Mouse (Mus musculus): ENCODE results near the gene Agap2. TPM values are rescaled to one million over a fixed set of nuclear protein-coding genes. Genes with fewer than 3 reads are reported as not detected.

The Agap2 gene
- polyA plus RNA-seq, 1 experiment from 2014 or later, result 0.32 TPM

- Histone ChIP-seq H3K9ac (replicated peaks; ENCODE audit: low read depth) (no peak overlapping the region), H3K9me3 (ENCODE audit: low read length) (no peaks in the 10 kb centered on the region), H3K27me3 (replicated peaks; ENCODE audit: insufficient read depth, low read length) (no peaks in the 10 kb centered on the region), H3K27ac (ENCODE audit: low read length) (no peak overlapping the region), H3K36me3 (ENCODE audit: insufficient read depth, low read length) (peaks cover 20% of the 10 kb centered on the region), H3K4me1 (ENCODE audit: insufficient read depth, low read depth, low read length) (peaks cover 14% of the 10 kb centered on the region; the same call in 1 of the 2 replicates), H3K4me2 (replicated peaks; ENCODE audit: low read depth, low read length) (no peak overlapping the region), H3K4me3 (ENCODE audit: low read depth, low read length) (no peak overlapping the region)
- 91% methylated on average over 14 of the region's 14 CpGs for WGBS
- DNase-seq (ENCODE audit: low spot score) (no peak), ATAC-seq (no peak)
- TF ChIP-seq EP300 (IDR thresholded peaks at IDR 0.05) (no peak), CTCF (IDR thresholded peaks at IDR 0.05) (no peak)
Measured at GRCm38 (mm10) chr10:127066519-127067018, 8.5 kb upstream of the Agap2 start.

DNA sequence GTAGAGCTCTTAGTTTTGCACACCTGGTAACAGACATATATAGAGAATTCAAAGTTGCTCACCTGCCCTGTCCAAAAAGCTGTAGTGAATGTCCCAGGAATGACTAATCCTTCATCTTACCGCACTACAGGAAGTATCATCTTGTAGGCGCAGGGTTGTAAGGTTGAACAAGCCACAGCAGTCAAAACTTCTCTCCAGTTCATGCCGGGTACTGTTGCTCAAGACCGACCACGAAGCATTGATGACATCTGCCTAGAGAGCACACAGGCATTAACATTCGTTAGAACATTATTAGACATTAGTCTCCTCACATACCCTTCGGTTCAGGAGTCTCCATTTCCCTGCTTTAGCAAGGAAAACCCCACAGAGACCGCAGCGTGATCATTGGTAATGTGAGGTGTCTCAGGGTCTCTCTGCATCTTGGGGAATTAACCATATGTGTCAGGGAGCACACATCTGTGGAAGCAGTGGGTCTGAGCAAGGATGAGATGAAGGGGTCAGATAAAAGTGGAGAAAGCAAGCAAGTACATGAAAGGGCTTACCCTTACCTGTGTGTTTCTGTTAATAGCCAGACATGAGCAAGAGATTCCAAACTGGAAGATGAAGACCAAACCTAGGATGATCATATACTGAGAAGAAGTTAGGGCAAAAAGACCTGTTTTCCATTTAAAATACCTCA lies 6.6 kb upstream of the Agap2 start:
- no peak overlapping the region for H3K4me2 ChIP-seq (replicated peaks; ENCODE audit: low read depth, low read length)
- no peaks in the 10 kb centered on the region for H3K9me3 ChIP-seq (ENCODE audit: low read length)
- TF ChIP-seq EP300 (IDR thresholded peaks at IDR 0.05), result no peak
- TF ChIP-seq CTCF (IDR thresholded peaks at IDR 0.05), result no peak
- peaks cover 20% of the 10 kb centered on the region for H3K36me3 ChIP-seq (ENCODE audit: insufficient read depth, low read length)
- H3K27me3 ChIP-seq (replicated peaks; ENCODE audit: insufficient read depth, low read length), result no peaks in the 10 kb centered on the region
- 64% methylated on average over 9 of the region's 9 CpGs for WGBS
- no peak overlapping the region for H3K27ac ChIP-seq (ENCODE audit: low read length)
- no peak for DNase-seq (ENCODE audit: low spot score)
- no peak overlapping the region for H3K9ac ChIP-seq (replicated peaks; ENCODE audit: low read depth)
- peaks cover 14% of the 10 kb centered on the region; the same call in 1 of the 2 replicates for H3K4me1 ChIP-seq (ENCODE audit: insufficient read depth, low read depth, low read length)
- no peak overlapping the region for H3K4me3 ChIP-seq (ENCODE audit: low read depth, low read length)
- no peak for ATAC-seq

- peak; percentile 32 for ATAC-seq
- DNase-seq (ENCODE audit: low spot score), result no peak
Measured at GRCm38 (mm10) chr10:127069281-127070189, 5.5 kb upstream of the Agap2 start.

GRCm38 (mm10) chr10:127070190-127071121 lies 4.6 kb upstream of the Agap2 start, which contains the start of gene Tspan31:
Gene Tspan31, minus strand, starts transcription at chr10:127070264.
- DNase-seq (ENCODE audit: low spot score), result peak; percentile 98
- peak; percentile 96 for ATAC-seq
- under 1% methylated on average over 36 of the region's 36 CpGs for WGBS

More at GRCm38 (mm10) chr10:127069281-127070189, 5.5 kb upstream of the Agap2 start:
- Histone ChIP-seq H3K9ac (replicated peaks; ENCODE audit: low read depth) (peak overlapping the region; percentile 60), H3K4me1 (ENCODE audit: insufficient read depth, low read depth, low read length) (peaks cover 11% of the 10 kb centered on the region; the same call in 1 of the 2 replicates), H3K4me2 (replicated peaks; ENCODE audit: low read depth, low read length) (peak overlapping the region; percentile 77), H3K27me3 (replicated peaks; ENCODE audit: insufficient read depth, low read length) (no peaks in the 10 kb centered on the region), H3K36me3 (ENCODE audit: insufficient read depth, low read length) (peaks cover 20% of the 10 kb centered on the region), H3K9me3 (ENCODE audit: low read length) (no peaks in the 10 kb centered on the region), H3K4me3 (ENCODE audit: low read depth, low read length) (peak overlapping the region; percentile 59), H3K27ac (ENCODE audit: low read length) (peak overlapping the region; percentile 83)
- WGBS, result 7% methylated on average over 30 of the region's 30 CpGs
- TF ChIP-seq EP300 (IDR thresholded peaks at IDR 0.05), result no peak
- TF ChIP-seq CTCF (IDR thresholded peaks at IDR 0.05), result no peak

DNA sequence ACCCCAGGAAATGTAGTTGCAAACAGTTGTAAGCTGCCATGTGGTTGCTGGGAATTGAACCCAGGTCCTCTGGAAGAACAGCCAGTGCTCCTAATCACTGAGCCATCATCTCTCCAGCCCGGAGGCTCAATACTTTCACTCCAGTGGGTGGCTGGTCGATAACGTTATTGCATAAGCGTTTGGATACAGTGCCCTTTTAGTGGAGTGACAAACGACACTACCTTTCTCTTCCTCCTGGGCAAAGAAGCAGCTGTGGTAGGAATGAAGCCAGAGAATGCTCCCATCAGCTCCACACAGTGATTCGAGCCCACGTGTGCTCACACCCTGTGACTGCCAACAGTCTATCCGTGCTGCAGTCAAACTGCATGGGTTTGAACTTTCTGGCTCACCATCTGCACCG lies 3.9 kb upstream of the Agap2 start:
- H3K9ac ChIP-seq (replicated peaks; ENCODE audit: low read depth), result no peak overlapping the region; the same call in 1 of the 2 replicates
- H3K4me2 ChIP-seq (replicated peaks; ENCODE audit: low read depth, low read length), result peak overlapping the region; percentile 77
- no peak overlapping the region for H3K27ac ChIP-seq (ENCODE audit: low read length)
- ATAC-seq, result no peak
- no peaks in the 10 kb centered on the region for H3K9me3 ChIP-seq (ENCODE audit: low read length)
- peaks cover 11% of the 10 kb centered on the region; the same call in 1 of the 2 replicates for H3K4me1 ChIP-seq (ENCODE audit: insufficient read depth, low read depth, low read length)
- no peak overlapping the region for H3K4me3 ChIP-seq (ENCODE audit: low read depth, low read length)
- DNase-seq (ENCODE audit: low spot score), result no peak
- H3K36me3 ChIP-seq (ENCODE audit: insufficient read depth, low read length), result peaks cover 16% of the 10 kb centered on the region
- WGBS, result 70% methylated on average over 9 of the region's 9 CpGs
- TF ChIP-seq EP300 (IDR thresholded peaks at IDR 0.05) (no peak), CTCF (IDR thresholded peaks at IDR 0.05) (no peak)
- H3K27me3 ChIP-seq (replicated peaks; ENCODE audit: insufficient read depth, low read length), result no peaks in the 10 kb centered on the region

More at GRCm38 (mm10) chr10:127070190-127071121, 4.6 kb upstream of the Agap2 start, which contains the start of gene Tspan31:
- H3K9me3 ChIP-seq (ENCODE audit: low read length), result no peaks in the 10 kb centered on the region
- H3K4me3 ChIP-seq (ENCODE audit: low read depth, low read length), result peak within 1 kb of the TSS; percentile 59
- H3K4me1 ChIP-seq (ENCODE audit: insufficient read depth, low read depth, low read length), result peaks cover 11% of the 10 kb centered on the region; the same call in 1 of the 2 replicates
- H3K4me2 ChIP-seq (replicated peaks; ENCODE audit: low read depth, low read length), result peak within 1 kb of the TSS; percentile 77
- peak within 1 kb of the TSS; percentile 60 for H3K9ac ChIP-seq (replicated peaks; ENCODE audit: low read depth)
- no peaks in the 10 kb centered on the region for H3K27me3 ChIP-seq (replicated peaks; ENCODE audit: insufficient read depth, low read length)
- peaks cover 16% of the 10 kb centered on the region for H3K36me3 ChIP-seq (ENCODE audit: insufficient read depth, low read length)
- H3K27ac ChIP-seq (ENCODE audit: low read length), result peak within 1 kb of the TSS; percentile 83
- TF ChIP-seq EP300 (IDR thresholded peaks at IDR 0.05), result peak; percentile 48; the same call in 1 of the 2 replicates
- TF ChIP-seq CTCF (IDR thresholded peaks at IDR 0.05), result no peak

Measured in lung, postnatal 0 days (tissue).